Mouse (Mus musculus) T-helper 17 cell (primary cell): Measurements from ENCODE around the gene Gtsf1l.

Experiments
- in situ Hi-C, 2 experiments: fragments of 300-600 bp; cut with MboI, MseI; formaldehyde crosslinking; loops; 1 replicate in 1 of 2; 2 replicates in 1 of 2; pipeline ENCODE4 v1.15.1; 2025; ENCODE audit warnings: high pct_unique_total_duplicates in 2 of 2

The Gtsf1l gene

DNA sequence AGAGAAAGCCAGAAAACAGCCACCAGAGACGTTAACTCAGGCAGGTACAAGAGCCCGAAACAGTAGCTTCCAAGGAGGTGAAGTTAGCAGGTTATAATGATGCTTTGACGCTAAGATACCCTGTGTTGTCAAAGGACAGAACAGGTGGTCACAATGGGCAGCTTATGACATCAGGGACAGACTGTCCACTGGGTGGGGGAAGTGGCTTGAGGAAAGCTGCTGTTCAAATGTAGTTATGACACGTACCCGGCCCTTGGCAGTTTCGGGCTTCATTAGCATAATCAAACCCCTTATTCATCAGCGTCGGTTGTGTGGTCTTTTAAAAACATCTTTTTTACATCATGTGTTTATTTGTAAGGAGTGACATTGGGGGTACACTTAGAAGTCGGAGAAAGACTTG lies at the start of gene Gtsf1l:
Gene Gtsf1l (minus strand): TSS at position 128 of the 400 bp plus-strand sequence.
- in situ Hi-C loops = no loop called here

DNA sequence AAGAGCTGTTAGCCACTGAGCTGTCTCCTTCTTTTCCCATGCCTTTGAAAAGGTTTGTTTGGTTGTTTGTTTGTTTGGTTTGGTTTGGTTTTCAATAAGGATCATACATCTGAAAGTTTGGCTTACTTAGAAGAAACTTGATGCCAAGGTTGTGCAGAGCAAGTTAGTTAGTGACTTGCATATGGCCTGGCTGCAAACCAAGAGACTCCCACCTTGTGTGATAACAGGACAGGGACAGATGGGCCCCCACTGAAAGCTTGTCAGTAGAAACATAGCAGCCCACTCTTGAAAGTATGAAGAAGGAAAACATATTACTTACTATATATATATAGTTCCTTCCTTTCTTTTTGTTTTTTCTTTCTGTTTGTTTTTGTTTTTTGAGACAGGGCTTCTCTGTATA lies 49.3 kb upstream of the Gtsf1l start:
- in situ Hi-C loops = no loop called here

DNA sequence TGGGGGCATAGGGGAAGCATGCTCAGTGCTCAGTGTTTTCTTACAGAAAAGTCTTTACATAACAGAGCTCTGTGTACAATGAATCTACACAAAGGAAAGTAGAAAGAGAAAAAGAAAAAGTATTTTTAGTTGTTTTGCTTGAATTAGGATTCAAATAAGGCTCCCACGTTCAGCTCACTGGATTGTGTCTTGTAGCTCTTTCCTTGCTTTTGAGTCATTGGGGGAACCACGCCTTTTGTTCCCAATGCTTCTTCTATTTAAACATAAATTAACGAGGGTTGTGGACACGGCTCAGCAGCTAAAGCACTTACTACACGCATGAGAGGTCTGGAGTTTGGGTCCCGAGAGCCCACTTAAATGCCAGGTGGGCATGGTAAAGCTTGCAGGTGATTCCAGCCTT lies 48.3 kb upstream of the Gtsf1l start:
- in situ Hi-C loops = no loop called here

DNA sequence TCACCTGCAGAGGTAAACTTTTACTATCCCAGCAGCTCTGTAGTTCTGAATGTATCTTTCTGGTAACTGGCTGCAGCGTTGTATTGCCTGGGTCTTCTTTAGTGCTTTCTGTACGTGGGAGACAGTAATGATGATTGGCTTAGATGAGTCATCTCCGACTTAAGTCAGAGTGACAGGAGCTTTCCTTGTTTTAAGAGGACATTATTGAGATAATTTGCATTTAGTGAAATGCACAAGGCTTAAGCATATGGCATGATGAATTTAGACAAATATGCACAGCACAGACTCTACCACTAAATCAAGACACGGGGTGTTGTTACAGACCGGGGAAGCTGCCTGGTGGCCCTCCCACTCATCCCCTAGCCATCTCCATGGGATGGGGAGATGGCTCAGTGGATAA lies 44.7 kb upstream of the Gtsf1l start:
- in situ Hi-C loops = no loop called here

DNA sequence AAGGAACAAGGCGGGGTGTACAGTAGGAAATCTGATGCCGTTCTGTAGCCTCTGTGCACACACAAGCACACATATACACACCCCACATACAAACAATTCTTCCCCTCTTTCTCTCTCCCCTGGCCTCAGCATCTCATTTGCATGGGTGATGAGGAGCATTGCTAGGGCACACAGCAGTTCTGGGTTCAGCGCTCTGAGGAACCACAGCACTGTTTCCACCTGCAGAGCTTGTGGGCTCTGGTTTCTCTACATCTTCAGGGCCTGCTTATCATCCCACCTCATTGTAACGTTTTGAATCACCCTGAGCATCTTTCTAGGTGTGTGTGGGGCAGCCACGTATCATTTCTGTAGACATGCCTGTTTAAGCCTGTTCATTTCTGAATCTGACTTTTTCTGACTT lies 43.2 kb upstream of the Gtsf1l start:
- in situ Hi-C loops = no loop called here

DNA sequence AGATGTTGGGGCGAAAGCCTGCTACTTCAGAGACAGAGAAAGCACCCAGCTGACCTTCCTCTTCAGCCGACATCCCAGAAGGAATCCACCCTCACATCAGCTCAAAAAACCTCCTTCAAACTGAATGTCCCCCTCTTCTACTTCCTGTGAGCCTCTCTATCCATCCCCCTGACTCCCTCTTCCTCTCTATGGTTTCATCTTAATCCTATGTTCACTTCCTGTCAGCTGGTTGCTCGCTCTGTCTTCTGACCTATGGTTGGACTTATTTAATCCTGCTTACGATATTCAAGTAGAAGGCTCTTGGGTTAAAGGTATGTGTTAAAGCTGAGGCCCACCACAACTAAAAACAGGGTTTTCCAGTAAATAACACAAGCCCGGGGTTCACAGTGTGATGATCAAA lies 35.8 kb upstream of the Gtsf1l start:
- in situ Hi-C loops = no loop called here

DNA sequence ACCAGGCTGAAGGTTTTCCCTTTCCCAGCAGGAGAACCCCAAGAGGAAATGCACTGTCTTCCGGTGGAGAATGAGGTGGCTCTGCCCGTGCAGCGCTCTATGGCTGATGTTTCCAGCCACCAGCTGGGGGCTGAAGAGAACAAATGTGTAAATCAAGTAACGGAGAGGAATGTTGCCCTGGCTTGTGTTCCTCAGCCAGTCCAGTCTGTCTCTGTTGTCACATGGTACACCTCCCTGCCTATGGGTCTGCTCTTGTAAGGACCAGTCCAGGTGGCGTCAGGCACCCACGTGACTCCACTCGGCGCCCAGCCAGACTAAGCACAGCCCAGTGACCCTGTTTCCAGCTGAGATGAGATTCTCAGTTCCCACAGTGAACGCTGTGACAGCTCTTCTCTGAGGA lies 34.7 kb upstream of the Gtsf1l start:
- in situ Hi-C loops = no loop called here

DNA sequence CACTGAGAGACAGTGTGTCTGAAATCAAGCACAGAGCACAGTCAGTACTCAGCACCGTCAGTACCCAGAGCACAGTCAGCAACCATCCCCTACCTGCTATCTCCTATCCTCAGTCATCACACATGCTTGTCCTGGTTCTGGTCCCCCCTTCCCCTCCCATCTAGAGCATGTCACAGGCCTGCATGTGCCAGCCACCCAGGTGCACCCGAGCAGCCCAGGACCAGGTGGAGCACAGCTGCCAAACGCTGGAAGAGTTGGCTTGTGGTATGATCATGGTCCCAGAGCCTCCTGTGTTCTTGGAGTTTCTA lies 33.7 kb upstream of the Gtsf1l start:
- in situ Hi-C loops = no loop called here

DNA sequence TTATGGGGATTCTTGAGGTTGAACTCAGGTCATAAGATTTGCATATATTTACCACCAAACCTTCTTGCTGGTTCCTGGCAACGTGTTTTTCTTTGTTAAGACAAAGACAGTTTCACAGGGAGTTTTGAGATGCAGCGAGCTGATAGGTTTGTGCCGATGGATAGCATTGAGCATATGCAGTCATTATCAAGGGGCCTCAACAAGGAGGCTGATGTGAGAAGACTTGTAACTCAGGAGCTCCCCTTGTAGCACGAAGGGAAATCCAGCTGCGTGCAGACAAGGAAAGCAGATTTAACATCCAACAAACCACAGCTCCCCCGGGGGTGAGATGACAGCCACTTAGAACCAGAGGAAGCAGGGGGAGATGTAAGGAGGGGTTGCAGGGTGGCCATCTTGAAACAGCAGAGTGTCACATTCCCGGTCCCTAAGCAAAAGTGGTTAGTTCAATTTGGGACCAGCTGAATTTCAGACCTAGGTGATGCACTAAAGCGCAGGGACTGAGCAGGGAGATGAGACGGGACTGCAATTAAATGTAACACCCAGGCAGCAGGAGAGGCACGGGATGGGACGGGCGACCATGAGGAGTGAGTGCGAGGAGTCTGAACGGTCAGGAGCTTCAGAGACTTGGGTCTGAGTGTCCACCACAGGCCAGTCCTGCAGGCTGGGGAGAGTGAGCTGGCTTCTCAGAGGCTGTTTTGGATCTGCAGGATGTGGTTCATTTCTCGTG lies 33.1 kb upstream of the Gtsf1l start:
- in situ Hi-C loops = no loop called here

DNA sequence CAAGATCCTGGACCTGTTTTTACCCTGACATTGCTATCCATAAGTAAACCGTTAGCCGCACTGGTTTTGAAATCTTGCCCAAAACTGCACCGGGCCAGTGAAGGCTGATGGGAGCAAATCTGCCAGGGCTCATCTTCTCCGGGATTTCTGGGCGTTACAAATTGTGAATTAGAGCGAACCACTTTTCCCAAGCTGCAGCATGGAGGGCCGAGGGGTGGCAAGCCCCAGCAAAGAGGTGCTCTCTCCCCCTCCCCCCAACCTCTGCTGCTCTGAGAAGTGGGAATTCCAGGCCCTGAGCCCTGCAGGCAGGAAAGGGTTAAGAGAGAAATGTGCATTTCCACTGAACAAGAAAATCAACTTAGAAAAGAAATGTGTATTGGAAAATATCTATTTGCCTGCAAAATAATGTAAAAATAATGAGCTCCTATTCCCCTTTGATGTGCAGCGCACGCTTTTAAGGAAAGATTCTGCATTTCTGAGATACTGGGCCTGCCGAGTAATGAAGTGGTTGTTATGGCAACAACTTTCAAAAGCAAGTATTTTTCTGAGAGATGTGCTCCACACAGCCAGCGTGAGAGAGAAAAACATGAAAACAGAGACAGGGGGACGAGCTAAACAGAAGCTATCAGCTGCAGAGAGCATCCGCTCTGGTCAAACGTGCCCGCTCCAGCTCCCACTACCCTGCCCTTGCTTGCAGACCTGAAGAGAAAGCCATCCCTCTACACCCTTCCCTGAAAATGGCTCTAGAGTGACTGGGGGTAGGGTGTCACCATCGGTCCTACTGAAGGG lies 24.0 kb upstream of the Gtsf1l start:
- in situ Hi-C loops = no loop called here

DNA sequence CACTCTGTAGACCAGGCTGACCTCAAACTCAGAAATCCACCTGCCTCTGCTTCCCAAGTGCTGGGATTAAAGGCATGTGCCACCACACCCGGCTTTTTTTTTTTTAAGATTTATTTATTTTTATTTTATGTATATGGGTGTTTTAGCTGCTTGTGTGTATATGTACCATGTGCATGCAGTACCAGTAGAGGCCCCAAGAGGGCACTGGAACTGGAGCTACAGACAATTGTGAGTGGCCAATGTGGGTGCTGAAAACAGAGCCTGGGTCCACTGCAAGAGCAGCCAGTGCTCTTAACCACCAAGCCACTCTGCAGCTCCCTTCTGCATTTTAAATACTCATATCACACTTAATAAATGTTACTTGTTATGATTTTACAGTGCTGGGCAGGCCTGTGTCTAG lies 23.1 kb upstream of the Gtsf1l start:
- in situ Hi-C loops = no loop called here

DNA sequence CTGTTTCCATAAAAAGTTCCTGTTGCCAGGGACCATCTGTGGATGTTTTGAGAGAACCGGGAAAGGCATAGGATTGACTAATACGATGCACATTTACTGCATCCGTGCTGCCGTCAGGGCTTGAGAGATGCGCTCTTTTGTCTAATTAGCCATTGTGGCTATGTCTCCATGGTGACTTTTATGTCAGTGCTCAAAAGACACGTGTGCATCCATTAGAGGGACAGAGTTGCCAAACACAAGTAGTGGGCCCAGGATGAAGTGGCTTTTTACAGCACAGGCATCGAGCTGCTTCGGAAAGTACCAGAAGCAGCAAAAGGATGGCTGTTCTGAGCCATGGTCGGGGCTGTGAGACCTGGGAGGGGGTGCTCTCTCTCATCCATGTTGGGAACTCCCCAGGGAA lies 20.7 kb upstream of the Gtsf1l start:
- in situ Hi-C loops = loop anchor here in 1 of 2 experiments (5.0 to 10.0 kb wide), 2 partner anchors 49 to 86 kb away; no protein-coding TSS in a partner anchor

DNA sequence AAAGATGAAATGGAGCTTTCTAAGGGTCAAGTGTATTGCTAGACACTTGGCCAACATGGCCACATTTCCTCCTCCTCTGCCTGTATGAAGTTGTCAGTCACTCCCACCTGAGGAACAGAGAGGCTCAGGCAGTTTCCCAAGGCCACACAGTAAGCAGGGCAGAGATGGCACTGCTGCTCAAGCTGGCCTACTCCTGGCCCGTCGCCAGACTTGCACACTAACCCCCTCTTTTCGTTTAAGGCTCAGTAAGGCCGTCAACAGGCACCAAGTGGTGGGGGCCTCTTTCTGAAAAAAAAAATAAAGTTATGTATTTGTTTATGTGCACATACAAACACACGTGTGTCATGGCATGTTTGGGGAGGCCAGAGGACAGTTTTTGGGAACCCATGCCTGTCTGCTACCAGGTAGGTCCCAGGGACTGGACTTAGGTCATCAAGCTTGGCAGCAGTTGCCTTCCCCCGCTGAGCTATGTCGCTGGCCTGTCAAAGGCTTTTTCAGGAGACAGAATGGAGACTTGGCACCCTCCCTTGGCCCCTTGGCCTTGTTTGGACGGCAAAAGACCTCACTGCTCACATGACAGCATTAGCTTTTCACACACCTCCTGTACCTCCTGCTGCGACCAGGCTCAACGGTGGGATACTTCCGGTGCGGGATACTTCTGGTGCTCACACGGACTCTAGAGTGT lies 16.6 kb upstream of the Gtsf1l start:
- in situ Hi-C loops = loop anchor here in 1 of 2 experiments (10.0 kb wide), 1 partner anchor 91 kb away; no protein-coding TSS in a partner anchor

DNA sequence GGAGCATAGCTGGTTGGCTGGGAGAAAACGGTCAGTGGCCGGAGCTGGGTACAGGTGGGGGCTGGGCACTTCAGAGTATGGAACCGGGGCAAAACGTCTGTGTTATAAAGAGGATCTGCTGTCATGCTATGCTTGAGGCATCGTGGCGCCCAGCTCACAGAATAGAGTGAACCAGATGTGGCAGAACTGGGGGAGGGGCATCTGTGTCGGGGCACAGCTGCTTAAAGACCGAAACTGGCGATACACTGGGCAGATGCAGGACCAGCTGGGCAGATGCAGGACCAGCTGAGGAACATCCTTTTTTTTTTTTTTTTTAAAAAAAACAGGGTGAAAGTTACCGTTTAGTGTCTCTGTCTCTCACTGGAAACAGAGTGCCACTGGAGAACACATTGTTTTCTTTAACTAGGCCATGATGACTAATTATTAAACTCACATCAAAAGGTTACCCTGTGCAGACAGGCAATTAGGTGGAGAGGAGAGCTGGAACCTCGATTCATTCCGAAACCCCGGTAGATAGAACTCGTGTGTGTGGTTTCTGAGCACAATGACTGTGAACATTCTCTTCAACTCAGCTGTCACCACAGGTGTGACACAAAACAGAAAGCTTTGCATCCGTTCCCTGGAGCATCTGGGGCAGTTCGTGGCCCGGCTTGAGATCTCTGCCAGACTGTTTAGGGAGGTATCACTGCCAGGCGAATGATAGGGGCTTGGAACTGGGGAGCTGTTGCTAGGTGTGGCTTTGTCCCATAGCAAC lies 15.4 kb upstream of the Gtsf1l start:
- in situ Hi-C loops = loop anchor here in 1 of 2 experiments (10.0 kb wide), 1 partner anchor 92 kb away; no protein-coding TSS in a partner anchor

DNA sequence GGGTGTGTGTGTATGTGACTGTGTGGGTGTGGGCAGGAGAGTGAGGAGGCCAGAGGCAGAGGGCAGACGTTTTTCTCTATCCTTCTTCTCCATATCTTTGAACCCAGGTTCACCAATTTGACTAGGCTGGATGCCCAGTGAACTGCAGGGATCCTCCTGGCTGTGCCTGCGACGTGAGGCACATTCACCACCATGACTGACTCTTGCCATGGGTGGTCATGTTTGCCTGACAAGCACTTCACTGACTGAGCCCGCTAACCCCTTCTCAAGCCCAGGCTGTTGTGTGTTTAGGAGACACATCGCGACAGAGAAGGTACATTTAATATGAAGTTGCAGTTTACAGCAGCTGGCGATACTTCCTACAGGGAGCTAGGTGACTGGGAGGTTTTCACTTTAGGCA lies 14.6 kb upstream of the Gtsf1l start:
- in situ Hi-C loops = loop anchor here in 1 of 2 experiments (10.0 kb wide), 1 partner anchor 93 kb away; no protein-coding TSS in a partner anchor

DNA sequence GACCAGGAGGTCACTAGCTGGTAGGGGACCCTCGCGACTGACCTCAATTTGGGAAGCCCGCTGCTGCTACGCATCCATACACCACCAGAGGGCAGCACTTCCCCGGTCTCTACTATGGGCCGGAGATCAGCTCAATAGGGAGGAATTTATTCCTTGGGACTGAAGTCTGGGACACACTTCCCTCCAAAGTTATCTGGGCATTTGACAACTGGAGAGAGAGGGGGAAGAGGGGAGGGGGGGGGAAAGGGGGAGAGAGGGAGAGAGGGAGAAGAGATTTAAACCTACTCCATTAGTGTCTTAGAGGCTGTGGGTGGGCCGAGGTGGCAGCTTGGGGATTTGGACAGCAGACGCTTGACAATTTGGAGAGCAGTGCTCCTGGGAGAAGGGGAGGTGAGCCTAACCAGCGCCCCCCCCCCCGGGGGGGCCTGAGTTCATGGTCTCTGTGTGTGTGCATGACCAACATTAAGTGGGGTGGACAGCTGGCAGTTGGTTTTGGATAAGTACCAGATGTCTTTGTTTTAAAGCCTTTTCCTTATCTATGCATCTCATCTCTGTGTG lies 14.1 kb upstream of the Gtsf1l start:
- in situ Hi-C loops = loop anchor here in 1 of 2 experiments (10.0 kb wide), 1 partner anchor 93 kb away; no protein-coding TSS in a partner anchor

DNA sequence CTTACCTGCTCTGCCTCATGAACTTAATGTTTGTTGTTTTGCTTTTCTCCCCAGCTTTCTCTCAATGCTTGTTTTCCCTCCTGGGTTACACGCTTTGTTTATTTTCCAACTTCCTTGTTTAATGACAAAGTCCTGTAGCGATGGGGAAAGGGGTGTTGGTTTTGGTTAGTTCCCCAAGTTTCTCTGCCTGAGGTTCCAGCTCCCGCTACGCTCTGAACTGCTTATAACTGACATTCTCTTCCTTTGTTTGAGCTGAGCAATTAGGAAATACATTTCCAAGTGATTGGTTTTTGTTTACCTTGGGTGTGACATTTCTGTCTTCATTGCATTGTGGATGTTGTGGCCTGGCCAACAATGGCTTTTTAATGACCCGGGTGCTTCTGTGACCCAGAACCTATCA lies 12.9 kb upstream of the Gtsf1l start:
- in situ Hi-C loops = loop anchor here in 1 of 2 experiments (10.0 kb wide), 1 partner anchor 94 kb away; no protein-coding TSS in a partner anchor

DNA sequence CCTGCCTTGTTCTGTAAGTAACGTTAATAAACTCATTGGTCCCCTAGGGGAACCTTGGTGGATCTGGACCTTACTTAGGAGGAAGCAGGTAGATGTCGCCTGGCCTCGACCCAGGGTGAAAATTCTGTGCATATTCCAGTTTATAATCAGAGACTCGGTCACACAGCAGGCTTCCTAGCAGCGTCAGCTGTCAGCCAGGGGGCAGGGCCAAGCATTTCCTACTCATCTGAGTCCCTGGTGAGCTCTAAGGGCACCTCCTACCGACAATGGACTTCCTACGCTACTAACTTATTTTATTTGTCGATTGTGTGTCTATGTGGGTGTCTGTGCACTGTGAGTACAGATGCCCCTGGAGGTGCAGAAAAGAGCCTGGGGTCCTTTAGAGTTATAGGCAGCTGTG lies 12.3 kb upstream of the Gtsf1l start:
- in situ Hi-C loops = loop anchor here (5.0 to 10.0 kb wide), 3 partner anchors 95 to 232 kb away; no protein-coding TSS in a partner anchor

DNA sequence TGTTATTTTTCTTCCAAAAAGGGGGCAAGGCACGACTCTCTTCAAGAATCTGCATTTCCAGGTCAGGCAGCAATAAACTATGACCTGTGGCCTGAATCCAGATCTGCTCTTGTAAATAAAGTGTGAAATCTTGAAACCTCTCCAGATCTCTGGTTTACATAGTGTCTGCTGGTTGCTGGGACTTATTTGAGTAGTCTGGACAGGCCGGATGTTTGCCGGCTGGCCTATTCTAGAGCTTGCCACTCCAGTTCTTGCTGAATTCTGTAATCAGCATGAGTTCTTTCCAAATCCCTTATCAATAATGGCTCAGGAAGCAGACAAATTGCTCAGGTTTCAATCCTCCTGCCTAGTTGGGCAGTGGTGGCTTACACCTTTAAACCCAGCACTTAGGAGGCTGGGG lies 8.1 kb upstream of the Gtsf1l start:
- in situ Hi-C loops = loop anchor here (5.0 kb wide), 2 partner anchors 112 to 237 kb away; no protein-coding TSS in a partner anchor

DNA sequence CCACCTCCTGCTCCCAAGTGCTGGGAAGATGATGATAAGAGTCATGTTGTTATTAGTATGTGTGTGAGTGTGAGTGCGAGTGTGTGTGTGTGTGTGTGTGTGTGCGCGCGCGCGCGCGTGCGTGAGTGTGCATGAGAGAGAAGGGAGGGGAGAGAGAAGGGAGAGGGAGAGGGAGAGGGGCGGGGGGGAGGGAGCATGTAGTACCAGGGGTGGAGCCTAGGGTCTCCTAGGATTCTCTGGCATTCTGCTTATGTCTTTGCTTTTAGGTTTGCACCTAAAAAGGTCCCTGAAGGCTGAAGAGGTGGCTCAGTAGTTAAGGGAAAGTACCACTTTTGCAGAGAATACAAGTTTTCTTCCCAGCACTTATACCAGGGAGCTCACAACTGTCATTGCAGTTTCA lies 7.3 kb upstream of the Gtsf1l start:
- in situ Hi-C loops = loop anchor here (5.0 kb wide), 2 partner anchors 112 to 237 kb away; no protein-coding TSS in a partner anchor
